Mouse (Mus musculus): Measurements from ENCODE around the gene H6pd. TPM values are rescaled to one million over a fixed set of nuclear protein-coding genes. Genes with fewer than 3 reads are reported as not detected.
A peak's percentile ranks its signal among the peaks of the same experiment; 100 is the strongest.

The H6pd gene
- total and polyA plus RNA-seq, 3 experiments, result 6.9 to 10.8 TPM; not detected in 1

DNA sequence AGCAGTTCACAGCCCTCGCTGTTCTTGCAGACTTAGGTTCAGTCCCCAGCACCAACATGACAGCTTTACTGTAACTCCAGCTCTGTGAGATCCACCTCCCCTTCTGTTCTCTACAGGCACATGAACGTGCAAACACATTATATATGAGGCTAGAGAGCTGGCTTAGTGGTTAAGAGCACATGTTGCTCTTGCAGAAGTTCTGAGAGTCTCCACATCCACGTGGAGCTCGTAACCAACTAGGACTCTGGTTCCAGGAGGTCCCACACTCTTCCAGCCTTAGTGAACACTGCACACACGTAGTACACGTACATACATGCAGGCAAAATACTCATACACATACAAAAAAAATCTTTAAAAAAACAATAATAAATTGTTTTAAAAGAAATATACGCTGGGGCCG is 1.8 kb downstream of the H6pd start:
- H3K27ac ChIP-seq (ENCODE audit: control insufficient read depth, low read depth, low read length), result no peak overlapping the region
- peaks cover 12% of the 10 kb centered on the region for H3K79me2 ChIP-seq (ENCODE audit: control insufficient read depth, insufficient read depth, low read length, poor library complexity)
- no peaks in the 10 kb centered on the region for H3K27me3 ChIP-seq (ENCODE audit: control insufficient read depth in 1 of 2, insufficient read depth in 2 of 2, low read length in 2 of 2)
- DNase-seq (ENCODE audit: low read depth, low spot score), result no peak
- H3K9me3 ChIP-seq (replicated peaks; ENCODE audit: insufficient read depth, low read length), result no peaks in the 10 kb centered on the region
- peaks cover 0 to 17% of the 10 kb centered on the region in 2 experiments; a peak in 2 of 4 replicates for H3K36me3 ChIP-seq (ENCODE audit: control insufficient read depth in 1 of 2, insufficient read depth in 2 of 2, low read length in 2 of 2)
- H3K4me1 ChIP-seq (ENCODE audit: control insufficient read depth in 1 of 2, insufficient read depth in 2 of 2, low read length in 2 of 2), result peaks cover 7 to 39% of the 10 kb centered on the region in 2 experiments
- H3K4me3 ChIP-seq (ENCODE audit: control insufficient read depth in 1 of 2, insufficient read depth in 1 of 2, low read depth in 2 of 2, low read length in 2 of 2), result no peak overlapping the region
- H3K9ac ChIP-seq (ENCODE audit: control insufficient read depth, low read depth, low read length, poor library complexity, severe bottlenecking), result no peak overlapping the region
- TF ChIP-seq MAFK (IDR thresholded peaks at IDR 0.05; ENCODE audit: borderline replicate concordance, low read depth, low read length) (no peak), CHD1 (IDR thresholded peaks at IDR 0.05; ENCODE audit: low read depth, low read length) (no peak), ELF1 (IDR thresholded peaks at IDR 0.05; ENCODE audit: low read depth, low read length) (no peak), RCOR1 (IDR thresholded peaks at IDR 0.05; ENCODE audit: low read depth, low read length) (no peak), E2F4 (IDR thresholded peaks at IDR 0.05; ENCODE audit: borderline replicate concordance, low read depth, low read length) (no peak), POLR2A (IDR thresholded peaks at IDR 0.05; ENCODE audit: control insufficient read depth in 1 of 2, insufficient read depth in 1 of 2, low read depth in 1 of 2, low read length in 2 of 2, poor library complexity in 1 of 2) (no peak), ZKSCAN1 (IDR thresholded peaks at IDR 0.05; ENCODE audit: low read depth, low read length) (no peak), SMC3 (IDR thresholded peaks at IDR 0.05; ENCODE audit: low read depth, low read length) (no peak), MYC (IDR thresholded peaks at IDR 0.05; ENCODE audit: low read depth, low read length) (no peak), POLR2AphosphoS2 (IDR thresholded peaks at IDR 0.05; ENCODE audit: low read length) (no peak), HCFC1 (IDR thresholded peaks at IDR 0.05; ENCODE audit: low read depth, low read length) (no peak), POLR2AphosphoS5 (IDR thresholded peaks at IDR 0.05; ENCODE audit: borderline replicate concordance, low read depth, low read length) (no peak), MAZ (IDR thresholded peaks at IDR 0.05; ENCODE audit: low read depth, low read length) (no peak), MEF2A (IDR thresholded peaks at IDR 0.05; ENCODE audit: extremely low read depth, insufficient replicate concordance, low read depth, low read length, poor library complexity, severe bottlenecking) (no peak)

DNA sequence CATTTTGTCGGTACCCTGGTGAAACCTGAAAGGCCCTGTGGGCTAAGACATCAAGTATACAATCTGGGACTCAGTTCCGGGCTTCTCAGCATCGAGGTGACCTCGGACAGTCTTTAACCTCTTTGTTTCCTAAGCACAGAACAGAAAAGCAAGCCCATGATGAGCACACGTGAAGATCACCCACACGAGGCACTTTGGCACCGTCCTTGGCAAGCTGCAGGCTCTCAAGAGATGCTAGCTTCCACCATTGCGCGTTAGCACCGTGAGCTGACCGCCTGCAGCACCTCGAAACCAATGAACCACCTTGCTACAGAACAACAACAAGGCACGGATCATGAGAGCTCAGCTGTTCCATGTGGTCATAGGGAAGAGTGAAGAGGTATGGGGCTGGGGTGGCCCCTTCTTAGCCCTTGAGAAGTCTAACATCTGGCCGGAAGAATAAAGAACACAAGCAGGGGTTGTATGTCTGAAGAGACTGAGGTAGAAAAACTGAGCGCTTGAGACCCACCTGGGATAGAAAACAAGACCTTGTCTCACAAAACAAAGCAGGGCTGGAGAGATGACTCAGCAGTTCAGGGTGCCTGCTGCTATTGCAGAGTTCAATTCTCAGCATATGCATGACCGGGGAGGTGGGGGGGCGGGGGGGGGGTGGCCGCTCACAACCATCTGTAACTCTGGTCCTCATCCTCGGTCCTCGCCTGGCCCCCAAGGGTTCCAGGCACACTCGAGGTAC is 2.5 kb downstream of the H6pd start:
- H3K27ac ChIP-seq (ENCODE audit: control insufficient read depth, low read depth, low read length), result no peak overlapping the region
- peaks cover 12% of the 10 kb centered on the region for H3K79me2 ChIP-seq (ENCODE audit: control insufficient read depth, insufficient read depth, low read length, poor library complexity)
- H3K36me3 ChIP-seq (ENCODE audit: control insufficient read depth in 1 of 2, insufficient read depth in 2 of 2, low read length in 2 of 2), result peaks cover 0 to 23% of the 10 kb centered on the region in 2 experiments; a peak in 2 of 4 replicates
- H3K27me3 ChIP-seq (ENCODE audit: control insufficient read depth in 1 of 2, insufficient read depth in 2 of 2, low read length in 2 of 2), result no peaks in the 10 kb centered on the region
- H3K4me3 ChIP-seq (ENCODE audit: control insufficient read depth in 1 of 2, insufficient read depth in 1 of 2, low read depth in 2 of 2, low read length in 2 of 2), result no peak overlapping the region
- TF ChIP-seq BHLHE40 (IDR thresholded peaks at IDR 0.05; ENCODE audit: borderline replicate concordance, low read depth, low read length), result no peak
- peak; percentile 32; the same call in 1 of the 2 replicates for TF ChIP-seq MAFK (IDR thresholded peaks at IDR 0.05; ENCODE audit: borderline replicate concordance, low read depth, low read length)
- TF ChIP-seq GABPA (IDR thresholded peaks at IDR 0.05; ENCODE audit: low read depth, low read length), result 0 out of 2 replicates have a peak, but pooled peaks have one; percentile 36
- no peak overlapping the region for H3K9ac ChIP-seq (ENCODE audit: control insufficient read depth, low read depth, low read length, poor library complexity, severe bottlenecking)
- peaks cover 8 to 46% of the 10 kb centered on the region in 2 experiments for H3K4me1 ChIP-seq (ENCODE audit: control insufficient read depth in 1 of 2, insufficient read depth in 2 of 2, low read length in 2 of 2)
- DNase-seq (ENCODE audit: low read depth, low spot score), result no peak
- H3K9me3 ChIP-seq (replicated peaks; ENCODE audit: insufficient read depth, low read length), result no peaks in the 10 kb centered on the region
